Mouse (Mus musculus): ENCODE measurements around the gene Uxs1. TPM values are rescaled to one million over a fixed set of nuclear protein-coding genes. Genes with fewer than 3 reads are reported as not detected.
A peak's percentile ranks its signal among the peaks of the same experiment; 100 is the strongest.

Gene Uxs1
- 20.5 and 21.6 TPM in 2 replicates for polyA plus RNA-seq (2015; fragmentation: Nextera tagmentation; extraction: Ambion mirVana)

GRCm38 (mm10) chr1:43827763-43828194 lies at the start of gene Uxs1:
Uxs1 (minus strand) TSS chr1:43827800.
- H3K4me1 ChIP-seq (replicated peaks; ENCODE audit: control insufficient read depth, insufficient read depth, low read length) = no peaks in the 10 kb centered on the region
- no peaks in the 10 kb centered on the region for H3K27me3 ChIP-seq (replicated peaks; ENCODE audit: control insufficient read depth, insufficient read depth, low read length)
- H3K4me3 ChIP-seq (ENCODE audit: low read depth, low read length) = peak within 1 kb of the TSS; percentile 86
- peak within 1 kb of the TSS; percentile 85 for H3K27ac ChIP-seq (ENCODE audit: low read depth, low read length)
- no peaks in the 10 kb centered on the region for H3K36me3 ChIP-seq (ENCODE audit: control insufficient read depth, insufficient read depth)
- H3K4me2 ChIP-seq (replicated peaks; ENCODE audit: low read depth) = peak within 1 kb of the TSS; percentile 91
- peak; percentile 98 for ATAC-seq
- WGBS = under 1% methylated on average over 37 of the region's 41 CpGs
- peak within 1 kb of the TSS; percentile 69 for H3K9ac ChIP-seq (ENCODE audit: low read depth, low read length)
- H3K9me3 ChIP-seq (ENCODE audit: control insufficient read depth) = no peaks in the 10 kb centered on the region
- no peak for TF ChIP-seq CTCF (IDR thresholded peaks at IDR 0.05; ENCODE audit: low read depth)

GRCm38 (mm10) chr1:43877233-43877632 lies 49.6 kb upstream of the Uxs1 start:
- H3K9ac ChIP-seq (ENCODE audit: low read depth, low read length) = no peak overlapping the region
- H3K4me3 ChIP-seq (ENCODE audit: low read depth, low read length) = no peak overlapping the region
- no peak overlapping the region for H3K27ac ChIP-seq (ENCODE audit: low read depth, low read length)
- no peaks in the 10 kb centered on the region for H3K27me3 ChIP-seq (replicated peaks; ENCODE audit: control insufficient read depth, insufficient read depth, low read length)
- no peaks in the 10 kb centered on the region for H3K4me1 ChIP-seq (replicated peaks; ENCODE audit: control insufficient read depth, insufficient read depth, low read length)
- WGBS = 90% methylated on average over 6 of the region's 6 CpGs
- no peak overlapping the region for H3K4me2 ChIP-seq (replicated peaks; ENCODE audit: low read depth)
- TF ChIP-seq CTCF (IDR thresholded peaks at IDR 0.05; ENCODE audit: low read depth) = no peak
- no peaks in the 10 kb centered on the region for H3K9me3 ChIP-seq (ENCODE audit: control insufficient read depth)
- no peaks in the 10 kb centered on the region for H3K36me3 ChIP-seq (ENCODE audit: control insufficient read depth, insufficient read depth)
- ATAC-seq = no peak

GRCm38 (mm10) chr1:43871116-43871515 lies 43.5 kb upstream of the Uxs1 start:
- H3K9me3 ChIP-seq (ENCODE audit: control insufficient read depth) = no peaks in the 10 kb centered on the region
- H3K36me3 ChIP-seq (ENCODE audit: control insufficient read depth, insufficient read depth) = no peaks in the 10 kb centered on the region
- H3K4me1 ChIP-seq (replicated peaks; ENCODE audit: control insufficient read depth, insufficient read depth, low read length) = no peaks in the 10 kb centered on the region
- ATAC-seq = no peak
- no peak overlapping the region for H3K4me3 ChIP-seq (ENCODE audit: low read depth, low read length)
- TF ChIP-seq CTCF (IDR thresholded peaks at IDR 0.05; ENCODE audit: low read depth) = no peak
- H3K27ac ChIP-seq (ENCODE audit: low read depth, low read length) = no peak overlapping the region
- no peak overlapping the region for H3K4me2 ChIP-seq (replicated peaks; ENCODE audit: low read depth)
- no peaks in the 10 kb centered on the region for H3K27me3 ChIP-seq (replicated peaks; ENCODE audit: control insufficient read depth, insufficient read depth, low read length)
- H3K9ac ChIP-seq (ENCODE audit: low read depth, low read length) = no peak overlapping the region

- WGBS = 45% methylated on average over 1 of the region's 1 CpGs
- no peak overlapping the region for H3K4me2 ChIP-seq (replicated peaks; ENCODE audit: low read depth)
- H3K27ac ChIP-seq (ENCODE audit: low read depth, low read length) = no peak overlapping the region
- H3K4me1 ChIP-seq (replicated peaks; ENCODE audit: control insufficient read depth, insufficient read depth, low read length) = no peaks in the 10 kb centered on the region
- H3K27me3 ChIP-seq (replicated peaks; ENCODE audit: control insufficient read depth, insufficient read depth, low read length) = no peaks in the 10 kb centered on the region
- no peak overlapping the region for H3K4me3 ChIP-seq (ENCODE audit: low read depth, low read length)
- no peak for TF ChIP-seq CTCF (IDR thresholded peaks at IDR 0.05; ENCODE audit: low read depth)
- H3K9me3 ChIP-seq (ENCODE audit: control insufficient read depth) = no peaks in the 10 kb centered on the region
- no peak overlapping the region for H3K9ac ChIP-seq (ENCODE audit: low read depth, low read length)
- no peak for ATAC-seq
- no peaks in the 10 kb centered on the region for H3K36me3 ChIP-seq (ENCODE audit: control insufficient read depth, insufficient read depth)
These were observed 40.9 kb upstream of the Uxs1 start for GRCm38 (mm10) chr1:43868510-43868909.

- Histone ChIP-seq H3K27ac (ENCODE audit: low read depth, low read length) (no peak overlapping the region), H3K9me3 (ENCODE audit: control insufficient read depth) (no peaks in the 10 kb centered on the region), H3K4me1 (replicated peaks; ENCODE audit: control insufficient read depth, insufficient read depth, low read length) (no peaks in the 10 kb centered on the region), H3K4me3 (ENCODE audit: low read depth, low read length) (no peak overlapping the region), H3K36me3 (ENCODE audit: control insufficient read depth, insufficient read depth) (no peaks in the 10 kb centered on the region), H3K4me2 (replicated peaks; ENCODE audit: low read depth) (no peak overlapping the region), H3K9ac (ENCODE audit: low read depth, low read length) (no peak overlapping the region), H3K27me3 (replicated peaks; ENCODE audit: control insufficient read depth, insufficient read depth, low read length) (no peaks in the 10 kb centered on the region)
- ATAC-seq = no peak
- TF ChIP-seq CTCF (IDR thresholded peaks at IDR 0.05; ENCODE audit: low read depth) = no peak
These were observed 37.2 kb upstream of the Uxs1 start for GRCm38 (mm10) chr1:43864758-43865157.

GRCm38 (mm10) chr1:43862614-43863013 lies 35.0 kb upstream of the Uxs1 start:
- H3K27me3 ChIP-seq (replicated peaks; ENCODE audit: control insufficient read depth, insufficient read depth, low read length) = no peaks in the 10 kb centered on the region
- no peak for TF ChIP-seq CTCF (IDR thresholded peaks at IDR 0.05; ENCODE audit: low read depth)
- H3K27ac ChIP-seq (ENCODE audit: low read depth, low read length) = no peak overlapping the region
- H3K4me2 ChIP-seq (replicated peaks; ENCODE audit: low read depth) = no peak overlapping the region
- 90% methylated on average over 4 of the region's 4 CpGs for WGBS
- H3K4me1 ChIP-seq (replicated peaks; ENCODE audit: control insufficient read depth, insufficient read depth, low read length) = no peaks in the 10 kb centered on the region
- H3K36me3 ChIP-seq (ENCODE audit: control insufficient read depth, insufficient read depth) = no peaks in the 10 kb centered on the region
- no peak for ATAC-seq
- no peak overlapping the region for H3K4me3 ChIP-seq (ENCODE audit: low read depth, low read length)
- no peak overlapping the region for H3K9ac ChIP-seq (ENCODE audit: low read depth, low read length)
- H3K9me3 ChIP-seq (ENCODE audit: control insufficient read depth) = no peaks in the 10 kb centered on the region

GRCm38 (mm10) chr1:43858988-43859387 lies 31.4 kb upstream of the Uxs1 start:
- WGBS = 57% methylated on average over 5 of the region's 5 CpGs
- no peak overlapping the region for H3K4me3 ChIP-seq (ENCODE audit: low read depth, low read length)
- no peak for ATAC-seq
- no peak overlapping the region for H3K4me2 ChIP-seq (replicated peaks; ENCODE audit: low read depth)
- H3K9ac ChIP-seq (ENCODE audit: low read depth, low read length) = no peak overlapping the region
- no peak overlapping the region for H3K27ac ChIP-seq (ENCODE audit: low read depth, low read length)
- H3K36me3 ChIP-seq (ENCODE audit: control insufficient read depth, insufficient read depth) = no peaks in the 10 kb centered on the region
- no peaks in the 10 kb centered on the region for H3K4me1 ChIP-seq (replicated peaks; ENCODE audit: control insufficient read depth, insufficient read depth, low read length)
- H3K27me3 ChIP-seq (replicated peaks; ENCODE audit: control insufficient read depth, insufficient read depth, low read length) = no peaks in the 10 kb centered on the region
- TF ChIP-seq CTCF (IDR thresholded peaks at IDR 0.05; ENCODE audit: low read depth) = no peak
- no peaks in the 10 kb centered on the region for H3K9me3 ChIP-seq (ENCODE audit: control insufficient read depth)
